In genomic region chr7:142393191-142393590, GRCm38 (mm10) we compare ENCODE assay signal across 8 mouse cellular contexts. TPM values are rescaled to one million over a fixed set of nuclear protein-coding genes. Genes with fewer than 3 reads are reported as not detected.
DNase-seq lines count a peak whose midpoint lies in the region; ATAC-seq and TF ChIP-seq lines count a peak whose summit lies in the region.

No protein-coding gene starts in this region.

- TF ChIP-seq POLR2A in myocyte (IDR thresholded peaks at IDR 0.05; ENCODE audit: insufficient read length, low read depth): no peak

- ATAC-seq in hindbrain, embryonic 13.5 days (ENCODE audit: low FRiP score): no peak
- no peak; the same call in 1 of the 2 replicates for ATAC-seq in kidney, embryonic 15.5 days (replicated peaks; ENCODE audit: low FRiP score)

- H3K4me2 ChIP-seq in hindbrain, embryonic 13.5 days: no peak overlapping the region
- H3K4me2 ChIP-seq in kidney, embryonic 15.5 days: no peak overlapping the region
- H3K4me2 ChIP-seq in myocyte (ENCODE audit: low read depth): peak overlapping the region; percentile 27

- H3K4me3 ChIP-seq in hindbrain, embryonic 10.5 days: no peak overlapping the region
- no peak overlapping the region for H3K4me3 ChIP-seq in hindbrain, embryonic 13.5 days
- no peak overlapping the region for H3K4me3 ChIP-seq in kidney, embryonic 15.5 days (replicated peaks)
- no peak overlapping the region for H3K4me3 ChIP-seq in myocyte

- peaks cover 13% of the 10 kb centered on the region; the same call in 1 of the 2 replicates for H3K4me1 ChIP-seq in hindbrain, embryonic 10.5 days (replicated peaks)
- H3K4me1 ChIP-seq in hindbrain, embryonic 13.5 days (replicated peaks): no peaks in the 10 kb centered on the region
- H3K4me1 ChIP-seq in kidney, embryonic 15.5 days: peaks cover 23% of the 10 kb centered on the region

- H3K9ac ChIP-seq in hindbrain, embryonic 13.5 days: no peak overlapping the region
- H3K9ac ChIP-seq in kidney, embryonic 15.5 days: no peak overlapping the region

- no peaks in the 10 kb centered on the region for H3K9me3 ChIP-seq in hindbrain, embryonic 10.5 days
- no peaks in the 10 kb centered on the region for H3K9me3 ChIP-seq in hindbrain, embryonic 13.5 days
- no peaks in the 10 kb centered on the region for H3K9me3 ChIP-seq in kidney, embryonic 15.5 days (replicated peaks)

- H3K79me2 ChIP-seq in myocyte (ENCODE audit: control insufficient read depth, insufficient read depth): no peaks in the 10 kb centered on the region

- H3ac ChIP-seq in myocyte (ENCODE audit: control insufficient read depth, insufficient read length): no peak overlapping the region

- H3K36me3 ChIP-seq in hindbrain, embryonic 10.5 days: no peaks in the 10 kb centered on the region
- H3K36me3 ChIP-seq in hindbrain, embryonic 13.5 days: no peaks in the 10 kb centered on the region
- H3K36me3 ChIP-seq in kidney, embryonic 15.5 days: no peaks in the 10 kb centered on the region
- no peaks in the 10 kb centered on the region for H3K36me3 ChIP-seq in myocyte (ENCODE audit: control insufficient read depth, insufficient read depth)

- WGBS in hindbrain, embryonic 10.5 days: 28% methylated on average over 4 of the region's 4 CpGs
- 29% methylated on average over 4 of the region's 4 CpGs for WGBS in hindbrain, embryonic 13.5 days
- WGBS in kidney, embryonic 15.5 days: 15% methylated on average over 4 of the region's 4 CpGs

- peak overlapping the region; percentile 37 for H3K27ac ChIP-seq in hindbrain, embryonic 10.5 days
- no peak overlapping the region for H3K27ac ChIP-seq in hindbrain, embryonic 13.5 days
- peak overlapping the region; percentile 46 for H3K27ac ChIP-seq in kidney, embryonic 15.5 days

- H3K27me3 ChIP-seq in hindbrain, embryonic 10.5 days (ENCODE audit: insufficient read depth, poor library complexity, severe bottlenecking): 0 out of 2 replicates have a peak, but pooled peaks cover 8% of the 10 kb centered on the region
- peaks cover 6% of the 10 kb centered on the region; the same call in 1 of the 2 replicates for H3K27me3 ChIP-seq in hindbrain, embryonic 13.5 days
- H3K27me3 ChIP-seq in kidney, embryonic 15.5 days: no peaks in the 10 kb centered on the region
- no peaks in the 10 kb centered on the region for H3K27me3 ChIP-seq in myocyte (ENCODE audit: control insufficient read depth, insufficient read depth, insufficient read length)

- DNase-seq in hindbrain, embryonic 10.5 days (ENCODE audit: low spot score): no peak
- peak; percentile 64 to 79 for DNase-seq in adrenal gland, adult 18-20 months (ENCODE audit: low spot score in 2 of 2)
- no peak for DNase-seq in right cerebral cortex, postnatal 10 days (ENCODE audit: low spot score in 2 of 2)
- DNase-seq in gastrocnemius, adult 18-20 months (ENCODE audit: low spot score): no peak
- DNase-seq in testis, postnatal 10 days (ENCODE audit: low spot score): no peak

TF ChIP-seq in myocyte, 11 proteins besides CTCF, POLR2A, EP300 and RAD21:
- TF ChIP-seq TCF12 (IDR thresholded peaks at IDR 0.05; ENCODE audit: insufficient read depth, poor library complexity, severe bottlenecking) (no peak), POLR2AphosphoS2 (IDR thresholded peaks at IDR 0.05; ENCODE audit: insufficient read length, low read depth) (no peak), MAX (IDR thresholded peaks at IDR 0.05; ENCODE audit: low read depth) (no peak), MYOG (IDR thresholded peaks at IDR 0.05; ENCODE audit: control insufficient read depth in 1 of 3, insufficient read depth in 1 of 3, insufficient read length in 2 of 3, low read depth in 2 of 3) (no peak), MYOD1 (IDR thresholded peaks at IDR 0.05; ENCODE audit: control insufficient read depth in 1 of 3, insufficient read length in 2 of 3, low read depth in 2 of 3) (no peak), REST (IDR thresholded peaks at IDR 0.05; ENCODE audit: insufficient read depth, insufficient read length) (no peak), USF1 (IDR thresholded peaks at IDR 0.05; ENCODE audit: low read depth) (no peak), E2F4 (IDR thresholded peaks at IDR 0.05; ENCODE audit: insufficient read depth) (no peak), SRF (IDR thresholded peaks at IDR 0.05; ENCODE audit: control insufficient read depth, insufficient read length, low read depth) (no peak)

RNA-seq across cellular contexts. Expression of gene Ctsd, which starts 5.4 kb away (rescaled TPM):
- 159 and 198 TPM in 2 replicates for polyA plus RNA-seq in hindbrain, embryonic 10.5 days (2016; fragmentation: Nextera tagmentation; extraction: Ambion mirVana)
- polyA plus RNA-seq in hindbrain, embryonic 13.5 days (2015; fragmentation: Nextera tagmentation; extraction: Ambion mirVana): 270 and 293 TPM in 2 replicates
- total RNA-seq in adrenal gland, adult 18-20 months (2021): 1,000 to 10,000 TPM; 1,152 to 1,350 TPM
- 294 and 312 TPM in 2 replicates for polyA plus RNA-seq in kidney, embryonic 15.5 days (2015; fragmentation: Nextera tagmentation; extraction: Ambion mirVana)
- polyA plus RNA-seq in myocyte (2012; fragmentation: generic; extraction: Trizol): 887 TPM
- 100 to 1,000 TPM; 445 to 450 TPM for total RNA-seq in gastrocnemius, adult 18-20 months (2021)

RNA-seq across cellular contexts. Expression of gene Gm49369, which starts 10.7 kb away (rescaled TPM):
- 1.5 TPM in 1 of 2 replicates, not detected in the other for polyA plus RNA-seq in hindbrain, embryonic 10.5 days (2016; fragmentation: Nextera tagmentation; extraction: Ambion mirVana)
- polyA plus RNA-seq in hindbrain, embryonic 13.5 days (2015; fragmentation: Nextera tagmentation; extraction: Ambion mirVana): 0.36 TPM in 1 of 2 replicates, not detected in the other
- total RNA-seq in adrenal gland, adult 18-20 months (2021): 1 to 10 TPM; 3.1 to 9.4 TPM
- polyA plus RNA-seq in kidney, embryonic 15.5 days (2015; fragmentation: Nextera tagmentation; extraction: Ambion mirVana): 1.2 and 2.5 TPM in 2 replicates
- 0.31 TPM for polyA plus RNA-seq in myocyte (2012; fragmentation: generic; extraction: Trizol)
- 1 to 10 TPM; 1.1 to 2.4 TPM for total RNA-seq in gastrocnemius, adult 18-20 months (2021)

RNA-seq across cellular contexts. Expression of gene Ifitm10, which starts 19.6 kb away (rescaled TPM):
- polyA plus RNA-seq in hindbrain, embryonic 10.5 days (2016; fragmentation: Nextera tagmentation; extraction: Ambion mirVana): 0.63 and 1.1 TPM in 2 replicates
- 2.3 and 2.6 TPM in 2 replicates for polyA plus RNA-seq in hindbrain, embryonic 13.5 days (2015; fragmentation: Nextera tagmentation; extraction: Ambion mirVana)
- 1 to 10 TPM; 2.1 to 3.1 TPM for total RNA-seq in adrenal gland, adult 18-20 months (2021)
- polyA plus RNA-seq in kidney, embryonic 15.5 days (2015; fragmentation: Nextera tagmentation; extraction: Ambion mirVana): 1.8 and 2.3 TPM in 2 replicates
- polyA plus RNA-seq in myocyte (2012; fragmentation: generic; extraction: Trizol): 5.4 TPM
- 1 to 10 TPM; 3.2 to 5.0 TPM for total RNA-seq in gastrocnemius, adult 18-20 months (2021)

RNA-seq across cellular contexts. Expression of gene Syt8, which starts 41.5 kb away (rescaled TPM):
- polyA plus RNA-seq in hindbrain, embryonic 10.5 days (2016; fragmentation: Nextera tagmentation; extraction: Ambion mirVana): not detected in 2 replicates
- not detected in 2 replicates for polyA plus RNA-seq in hindbrain, embryonic 13.5 days (2015; fragmentation: Nextera tagmentation; extraction: Ambion mirVana)
- not detected for total RNA-seq in adrenal gland, adult 18-20 months (2021)
- 0.62 and 1.3 TPM in 2 replicates for polyA plus RNA-seq in kidney, embryonic 15.5 days (2015; fragmentation: Nextera tagmentation; extraction: Ambion mirVana)
- 14.5 TPM for polyA plus RNA-seq in myocyte (2012; fragmentation: generic; extraction: Trizol)
- not detected for total RNA-seq in gastrocnemius, adult 18-20 months (2021)

RNA-seq across cellular contexts. Expression of gene Tnni2, which starts 48.4 kb away (rescaled TPM):
- polyA plus RNA-seq in hindbrain, embryonic 10.5 days (2016; fragmentation: Nextera tagmentation; extraction: Ambion mirVana): 1.2 and 1.3 TPM in 2 replicates
- polyA plus RNA-seq in hindbrain, embryonic 13.5 days (2015; fragmentation: Nextera tagmentation; extraction: Ambion mirVana): 1.4 and 1.8 TPM in 2 replicates
- total RNA-seq in adrenal gland, adult 18-20 months (2021): 10 to 100 TPM in 1 of 2 experiments, under 1 TPM in 1; 0.83 to 10.2 TPM
- 19.0 and 45.8 TPM in 2 replicates for polyA plus RNA-seq in kidney, embryonic 15.5 days (2015; fragmentation: Nextera tagmentation; extraction: Ambion mirVana)
- polyA plus RNA-seq in myocyte (2012; fragmentation: generic; extraction: Trizol): 3,238 TPM
- total RNA-seq in gastrocnemius, adult 18-20 months (2021): over 10,000 TPM; 19,257 to 20,060 TPM

Comparison
In these comparisons a context has a peak if more than half of its experiments do, and no peak if none do; other contexts are left out.
1. DNase-seq: peak in adrenal gland, adult 18-20 months (2 of 2); none in hindbrain, embryonic 10.5 days (single experiment), right cerebral cortex, postnatal 10 days (0 of 2), gastrocnemius, adult 18-20 months (single experiment) and testis, postnatal 10 days (single experiment).